Mouse (Mus musculus): ENCODE measurements around the gene Gpat2. TPM values are rescaled to one million over a fixed set of nuclear protein-coding genes. Genes with fewer than 3 reads are reported as not detected.

Gene Gpat2
- polyA plus RNA-seq, 1 experiment = 0.14 TPM

DNA sequence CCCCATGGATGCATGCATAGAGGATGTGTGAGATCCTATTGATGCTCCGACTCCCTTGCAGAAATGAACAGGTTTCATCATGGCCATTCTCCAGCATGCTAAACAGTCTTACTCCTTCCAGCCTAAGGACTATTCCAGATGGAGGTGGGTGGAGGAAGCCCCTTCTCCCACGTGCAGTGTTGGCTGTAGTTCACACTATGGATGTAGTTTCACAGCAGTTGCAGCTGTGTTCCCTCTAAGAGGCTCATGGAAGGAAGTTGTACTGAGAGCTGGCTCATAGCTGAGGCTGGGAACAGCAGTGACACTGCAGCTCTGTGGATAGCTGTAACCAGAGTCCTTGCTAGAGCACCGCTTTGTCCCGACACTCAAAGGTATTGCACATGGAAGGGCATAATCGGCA is 12.7 kb downstream of the Gpat2 start:
- peak in 1 of 2 experiments; percentile 64 for DNase-seq (ENCODE audit: extremely low spot score in 1 of 2, low spot score in 1 of 2)

DNA sequence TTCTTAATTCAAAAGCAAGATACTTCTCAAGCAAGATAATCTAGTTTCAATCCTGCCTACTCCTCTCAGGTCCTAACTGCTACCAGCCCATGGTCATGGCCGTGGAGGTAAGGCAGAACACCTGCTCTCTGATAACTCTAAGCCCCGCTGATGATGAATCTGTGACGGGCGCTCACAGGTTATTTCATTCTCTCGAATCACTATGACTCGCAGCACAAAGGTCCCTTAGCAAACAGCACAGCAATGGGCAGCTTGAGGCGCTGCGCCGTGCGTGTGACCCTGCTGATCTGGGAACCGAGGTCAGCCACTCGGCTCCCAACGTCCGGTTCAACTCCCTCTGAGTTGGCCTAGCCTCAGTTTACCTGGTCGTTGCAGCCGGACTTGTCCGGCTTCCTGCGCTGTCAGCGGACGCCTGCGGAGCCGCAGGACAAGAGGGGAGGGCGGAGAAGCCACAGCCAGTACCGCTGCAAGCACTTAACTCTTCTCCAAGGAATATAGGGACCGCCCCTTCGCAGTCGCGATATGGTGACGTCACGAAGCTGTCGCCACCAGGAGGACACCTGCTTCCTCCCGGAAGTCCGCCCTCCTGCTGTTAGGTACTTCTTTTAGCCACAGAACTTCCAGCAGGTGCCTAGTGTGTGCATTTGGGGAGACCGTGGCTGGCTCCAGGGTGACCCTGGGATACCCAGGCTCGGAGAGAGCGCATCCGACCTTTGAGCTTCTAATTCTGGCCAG is 19.2 kb downstream of the Gpat2 start, which contains the start of gene Fahd2a:
TSS of gene Fahd2a (minus strand) at position 511 of the 735 bp plus-strand sequence.
- DNase-seq (ENCODE audit: extremely low spot score in 1 of 2, low spot score in 1 of 2) = peak; percentile 85 to 95

- no peak for DNase-seq (ENCODE audit: extremely low spot score in 1 of 2, low spot score in 1 of 2)
Measured at GRCm38 (mm10) chr2:127446847-127447246, 21.8 kb downstream of the Gpat2 start.

- DNase-seq (ENCODE audit: extremely low spot score in 1 of 2, low spot score in 1 of 2) = no peak
Measured at GRCm38 (mm10) chr2:127449691-127450090, 24.7 kb downstream of the Gpat2 start.

GRCm38 (mm10) chr2:127451748-127452147 is 26.7 kb downstream of the Gpat2 start:
- no peak for DNase-seq (ENCODE audit: extremely low spot score in 1 of 2, low spot score in 1 of 2)

DNA sequence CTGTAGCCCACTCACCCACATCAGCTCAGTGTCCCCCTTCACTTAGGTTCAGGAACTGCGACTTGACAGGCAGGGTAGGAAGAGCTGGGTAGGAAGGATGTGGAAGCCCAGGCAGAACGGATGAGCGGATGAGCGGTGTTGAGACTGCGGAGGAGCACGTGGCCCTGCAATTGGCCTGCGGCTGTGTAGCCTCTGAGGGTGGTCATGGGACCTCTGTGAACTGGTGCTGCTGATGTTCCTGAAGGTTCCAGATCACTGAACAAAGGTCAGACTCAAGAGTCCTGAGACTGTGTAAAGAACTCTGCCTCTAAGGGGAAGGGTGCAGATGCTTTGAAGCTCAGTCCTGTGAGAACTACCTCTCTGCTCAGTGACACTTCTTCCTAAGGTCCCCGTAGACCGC is 28.1 kb downstream of the Gpat2 start:
- no peak for DNase-seq (ENCODE audit: extremely low spot score in 1 of 2, low spot score in 1 of 2)

GRCm38 (mm10) chr2:127453764-127454163 is 28.8 kb downstream of the Gpat2 start:
- DNase-seq (ENCODE audit: extremely low spot score in 1 of 2, low spot score in 1 of 2) = peak; percentile 50 to 91

DNA sequence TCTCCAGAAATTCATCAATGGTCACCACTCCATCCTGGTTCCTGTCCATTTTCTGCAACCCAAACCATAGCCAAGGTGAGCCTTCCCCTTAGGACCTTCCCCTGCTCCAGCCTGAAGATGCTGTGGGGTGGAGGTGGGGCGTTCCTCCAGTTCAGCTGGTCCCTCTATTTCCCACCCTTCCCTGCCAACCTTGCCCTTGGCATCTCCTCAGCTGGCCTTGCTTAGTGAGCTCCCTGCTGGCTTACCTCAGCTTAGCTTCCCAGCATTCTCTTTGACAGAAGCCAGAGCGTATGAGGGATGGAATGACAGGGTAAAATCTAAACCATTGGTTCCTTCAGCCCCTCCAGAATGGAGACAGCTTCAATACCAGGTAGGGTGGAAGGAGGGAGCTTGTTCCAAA is 34.3 kb downstream of the Gpat2 start:
- no peak for DNase-seq (ENCODE audit: extremely low spot score in 1 of 2, low spot score in 1 of 2)

DNA sequence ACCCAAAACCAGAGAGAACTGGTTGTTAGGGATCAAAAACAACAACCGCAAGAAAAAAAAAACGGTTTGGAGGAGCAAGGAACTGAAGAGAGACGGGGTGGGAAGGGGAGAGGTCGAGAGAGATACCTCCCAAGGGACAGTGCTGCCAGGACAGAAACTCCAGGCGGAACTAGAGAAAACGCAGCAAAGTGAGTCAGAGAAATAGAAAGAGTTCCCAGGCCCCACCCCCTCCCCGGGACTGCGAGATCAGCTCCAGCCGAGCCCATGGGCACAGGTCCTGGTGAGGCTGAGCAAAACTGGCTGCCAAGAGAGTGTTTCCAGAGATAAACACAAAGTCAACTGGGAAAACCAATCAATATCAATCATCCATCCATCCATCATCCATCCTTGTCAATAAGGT is 36.4 kb downstream of the Gpat2 start:
- no peak for DNase-seq (ENCODE audit: extremely low spot score in 1 of 2, low spot score in 1 of 2)

- peak in 1 of 2 experiments; percentile 80 for DNase-seq (ENCODE audit: extremely low spot score in 1 of 2, low spot score in 1 of 2)
Measured at GRCm38 (mm10) chr2:127462314-127462713, 37.3 kb downstream of the Gpat2 start.

GRCm38 (mm10) chr2:127470183-127470582 is 45.2 kb downstream of the Gpat2 start:
- DNase-seq (ENCODE audit: extremely low spot score in 1 of 2, low spot score in 1 of 2) = no peak

GRCm38 (mm10) chr2:127470661-127471060 is 45.7 kb downstream of the Gpat2 start:
- no peak for DNase-seq (ENCODE audit: extremely low spot score in 1 of 2, low spot score in 1 of 2)

DNA sequence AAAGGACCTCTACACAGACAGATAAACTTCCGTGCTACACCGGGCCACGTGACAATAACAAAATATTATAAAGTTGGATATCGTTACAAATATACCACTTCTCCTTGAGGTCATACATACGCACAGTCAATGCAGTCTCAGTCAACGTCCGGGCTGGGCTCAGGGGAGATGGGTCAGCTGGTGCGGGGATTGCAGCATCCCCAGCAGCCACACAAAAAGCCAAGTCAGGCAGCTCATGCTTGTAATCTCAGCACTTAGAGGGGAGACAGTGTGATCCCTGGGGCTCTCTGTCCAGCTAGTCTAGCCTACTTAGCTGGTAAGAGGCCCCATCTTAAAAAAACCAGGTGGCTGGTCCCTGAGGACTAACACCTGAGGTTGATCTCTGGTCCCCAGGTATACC is 46.3 kb downstream of the Gpat2 start:
- no peak for DNase-seq (ENCODE audit: extremely low spot score in 1 of 2, low spot score in 1 of 2)

DNA sequence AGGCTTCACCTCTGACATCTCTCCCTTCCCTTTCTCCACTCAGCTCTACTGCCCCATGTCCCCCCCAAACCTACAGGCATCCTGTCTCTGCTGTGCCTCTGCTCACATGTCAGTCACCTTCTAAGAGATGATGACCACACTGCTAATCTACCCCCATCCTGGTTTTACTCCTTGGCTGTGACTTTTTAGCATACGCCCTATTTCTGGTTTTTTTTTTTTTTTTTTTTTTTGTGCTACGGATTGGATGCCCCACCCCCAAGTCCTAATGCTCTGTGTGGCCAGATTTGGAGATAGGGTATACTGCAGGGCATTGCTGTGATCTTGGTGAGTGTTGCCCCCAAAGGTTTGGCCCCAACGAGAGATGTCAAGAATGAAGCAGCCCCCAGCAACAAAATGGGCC is 47.3 kb downstream of the Gpat2 start:
- no peak for DNase-seq (ENCODE audit: extremely low spot score in 1 of 2, low spot score in 1 of 2)

DNA sequence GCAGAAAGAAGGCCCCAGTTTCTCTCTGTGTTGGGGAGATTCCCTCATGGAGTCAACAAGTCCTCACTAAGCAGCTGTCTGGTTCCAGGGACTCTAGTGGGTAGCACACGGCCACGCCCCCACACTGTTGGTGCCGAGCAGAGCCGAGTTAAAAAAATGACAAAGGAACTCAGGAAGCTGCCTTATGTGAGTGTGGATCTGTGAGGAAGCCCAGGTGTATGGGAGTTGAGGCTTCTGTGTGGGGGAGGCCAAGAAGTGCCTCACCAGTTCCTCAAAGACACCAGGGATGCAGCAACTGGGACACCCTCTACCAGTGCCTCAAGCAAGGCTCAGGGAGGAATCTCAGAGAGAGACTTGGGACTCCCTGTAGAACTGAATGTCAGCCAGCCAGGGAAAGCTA is 54.2 kb downstream of the Gpat2 start:
- DNase-seq (ENCODE audit: extremely low spot score in 1 of 2, low spot score in 1 of 2) = peak in 1 of 2 experiments; percentile 45

GRCm38 (mm10) chr2:127479763-127480162 is 54.8 kb downstream of the Gpat2 start:
- no peak for DNase-seq (ENCODE audit: extremely low spot score in 1 of 2, low spot score in 1 of 2)

DNA sequence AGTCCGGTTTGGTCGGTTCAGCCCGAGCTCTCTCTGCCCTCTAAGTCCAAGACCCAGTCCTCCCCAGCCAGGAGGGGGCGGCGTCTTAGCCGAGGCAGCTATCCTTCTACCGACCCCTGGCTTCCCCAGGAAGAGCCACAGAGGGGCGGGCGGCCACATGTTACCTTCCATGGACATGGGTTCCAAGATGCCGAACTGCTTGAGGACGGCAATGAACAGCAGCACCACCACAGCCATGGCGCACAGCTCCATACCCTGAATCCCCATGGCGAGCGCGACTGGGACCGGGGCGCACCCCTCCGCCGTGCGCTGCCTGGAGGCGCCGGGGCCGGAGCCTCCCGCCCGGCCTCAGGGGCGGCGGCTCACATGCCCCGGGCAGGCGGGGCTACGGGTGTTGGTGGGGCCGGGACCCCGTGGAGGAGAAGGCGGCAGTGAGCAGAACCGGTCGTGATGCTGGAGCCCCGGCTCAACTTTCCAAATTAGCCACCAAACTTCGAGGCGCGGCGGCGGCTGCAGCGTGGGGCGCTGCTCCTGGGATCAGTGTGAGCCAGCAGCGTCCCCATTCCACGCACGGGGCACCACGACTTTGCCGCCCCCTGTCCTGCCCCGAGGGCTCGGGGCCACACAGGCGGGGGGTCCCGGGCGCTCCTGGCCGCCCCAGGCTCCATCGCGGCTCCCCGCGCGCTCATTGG is 57.0 kb downstream of the Gpat2 start:
- DNase-seq (ENCODE audit: extremely low spot score in 1 of 2, low spot score in 1 of 2) = no peak

DNA sequence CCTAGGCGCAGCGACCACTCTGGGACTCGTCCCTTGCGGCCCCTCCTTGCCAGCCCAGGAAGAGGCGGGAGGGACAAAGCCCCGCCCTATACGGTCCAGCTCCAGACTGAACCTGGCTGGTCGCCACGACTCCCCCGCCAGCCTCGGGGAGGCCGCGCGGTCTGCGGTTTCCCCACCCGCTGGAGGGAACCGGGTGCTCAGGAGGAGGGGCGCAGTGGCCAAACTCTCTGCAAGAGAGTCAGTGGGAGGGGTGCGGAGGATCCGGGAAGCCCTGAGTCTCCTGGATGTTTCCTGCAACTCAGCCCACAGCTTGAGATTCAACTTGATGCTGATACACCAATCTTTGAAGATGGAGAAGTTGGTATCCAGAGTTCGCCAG is 57.5 kb downstream of the Gpat2 start:
- DNase-seq (ENCODE audit: extremely low spot score in 1 of 2, low spot score in 1 of 2) = peak in 1 of 2 experiments; percentile 47

DNA sequence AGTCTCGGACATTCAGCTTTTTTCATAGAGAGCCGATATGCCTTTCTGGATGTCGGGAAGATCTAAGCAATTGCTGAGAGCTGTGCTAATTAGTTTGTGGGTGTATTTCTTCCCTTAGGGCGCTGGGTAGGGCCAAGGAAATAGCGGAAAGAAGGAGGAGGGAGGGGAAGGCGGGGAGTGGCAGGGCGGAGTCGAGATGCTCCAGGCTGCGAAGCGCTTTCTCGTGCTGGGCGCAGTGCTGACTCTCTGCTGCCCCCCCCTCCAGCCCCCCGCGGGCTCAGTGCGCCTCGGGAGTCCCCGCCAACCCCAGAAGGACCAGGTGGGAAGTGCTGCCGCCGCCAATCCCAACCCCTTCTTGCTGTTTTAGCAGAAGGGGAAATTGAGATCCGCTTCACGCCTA is 58.0 kb downstream of the Gpat2 start:
- peak in 1 of 2 experiments; percentile 32 for DNase-seq (ENCODE audit: extremely low spot score in 1 of 2, low spot score in 1 of 2)

GRCm38 (mm10) chr2:127484476-127485170 is 59.6 kb downstream of the Gpat2 start:
- peak in 1 of 2 experiments; percentile 42 for DNase-seq (ENCODE audit: extremely low spot score in 1 of 2, low spot score in 1 of 2)
